Mouse (Mus musculus) heart, adult 8-10 months (tissue): Measurements from ENCODE around the gene Upb1. TPM values are rescaled to one million over a fixed set of nuclear protein-coding genes. Genes with fewer than 3 reads are reported as not detected.

ENCODE experiments used
- DNase-seq: peaks from one replicate; pipeline ENCODE4 v3.0.0; 2022; ENCODE audit warnings: low spot score
- total RNA-seq, 4 experiments: library from RNA; stranded (reverse); gene quantifications; 2 replicates each; pipeline ENCODE4 v1.2.4; 2022

Upb1 gene
- total RNA-seq, 4 experiments from 2014 or later: 0.53 to 1.0 (median 0.63) TPM

DNA sequence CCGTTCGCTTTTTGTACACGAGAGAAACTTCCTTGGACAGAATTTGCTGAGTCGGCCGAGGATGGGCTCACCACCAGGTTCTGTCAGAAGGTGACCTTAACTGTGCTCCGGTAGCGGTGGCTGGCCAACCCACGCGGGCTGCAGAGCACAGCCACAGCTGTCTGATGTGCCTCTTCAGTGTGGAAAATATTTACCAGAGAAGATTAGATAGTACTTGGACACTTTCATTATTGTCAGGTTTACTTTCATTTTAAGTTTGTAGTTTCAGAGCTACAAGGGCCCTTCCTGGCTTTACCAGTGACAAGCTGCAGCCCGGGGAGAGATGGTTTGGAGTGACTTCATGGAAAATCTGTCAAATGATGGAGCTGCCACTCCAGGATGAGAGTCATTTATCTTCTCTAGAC lies 23.6 kb downstream of the Upb1 start:
- DNase-seq: no peak

DNA sequence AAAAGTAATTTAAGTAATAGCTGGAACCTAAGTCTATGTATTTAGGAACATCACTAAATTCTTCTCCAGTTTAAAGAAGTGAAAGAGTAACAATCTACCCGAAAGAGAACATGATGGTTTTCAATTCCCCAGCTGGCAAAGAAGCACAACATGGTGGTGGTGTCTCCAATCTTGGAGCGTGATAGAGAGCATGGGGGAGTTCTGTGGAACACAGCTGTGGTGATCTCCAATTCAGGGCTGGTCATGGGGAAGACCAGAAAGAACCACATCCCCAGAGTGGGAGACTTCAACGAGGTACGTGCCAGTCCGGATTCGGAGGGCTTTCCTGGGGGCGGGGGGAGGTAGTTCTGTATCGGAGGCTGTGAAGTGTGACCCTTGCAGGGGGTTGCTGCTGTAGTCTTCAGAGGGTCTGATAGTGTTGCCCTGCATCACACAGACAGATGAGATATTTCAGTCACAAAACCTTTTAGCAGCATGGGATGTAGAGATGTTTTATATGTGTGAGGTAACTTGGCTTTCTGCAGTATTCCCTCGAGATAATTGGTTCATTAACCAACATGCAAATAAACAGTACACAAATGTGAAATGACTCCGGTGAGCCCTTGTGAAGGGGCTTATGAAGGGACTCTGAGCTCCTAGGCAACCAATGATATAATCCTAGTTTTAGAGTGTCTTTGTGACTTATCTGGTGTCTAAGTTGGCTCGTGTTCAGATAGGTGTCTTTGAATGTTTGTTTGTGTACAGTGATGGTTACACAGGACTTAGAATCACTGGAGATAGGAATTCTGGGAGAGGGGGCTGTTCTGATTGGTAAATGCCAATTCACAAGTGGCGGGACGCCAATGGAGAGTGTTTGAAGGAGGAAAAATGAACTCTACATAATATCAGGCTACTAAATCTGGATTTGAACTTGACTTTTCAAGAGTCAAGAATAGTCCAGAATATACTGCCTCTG lies 27.4 kb downstream of the Upb1 start:
- DNase-seq: no peak

DNA sequence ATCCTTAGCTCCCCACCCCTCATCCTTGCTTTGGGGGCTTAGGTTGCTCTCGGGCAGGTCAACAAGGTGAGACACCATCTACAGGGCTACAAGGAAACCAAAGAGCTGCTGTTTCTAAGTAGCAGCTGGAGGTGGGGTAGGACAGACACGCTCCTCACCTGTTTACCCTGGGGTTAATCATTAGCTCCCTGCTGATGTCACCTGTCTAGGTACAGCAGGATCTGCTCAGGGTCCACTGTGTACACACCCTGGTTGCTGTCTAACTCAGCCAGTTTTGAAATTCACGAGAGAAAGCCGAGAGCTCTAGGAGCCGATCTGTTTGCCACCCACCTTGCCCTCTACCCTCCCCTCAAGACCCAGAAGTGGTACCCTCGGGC lies 28.1 kb downstream of the Upb1 start:
- DNase-seq: no peak

DNA sequence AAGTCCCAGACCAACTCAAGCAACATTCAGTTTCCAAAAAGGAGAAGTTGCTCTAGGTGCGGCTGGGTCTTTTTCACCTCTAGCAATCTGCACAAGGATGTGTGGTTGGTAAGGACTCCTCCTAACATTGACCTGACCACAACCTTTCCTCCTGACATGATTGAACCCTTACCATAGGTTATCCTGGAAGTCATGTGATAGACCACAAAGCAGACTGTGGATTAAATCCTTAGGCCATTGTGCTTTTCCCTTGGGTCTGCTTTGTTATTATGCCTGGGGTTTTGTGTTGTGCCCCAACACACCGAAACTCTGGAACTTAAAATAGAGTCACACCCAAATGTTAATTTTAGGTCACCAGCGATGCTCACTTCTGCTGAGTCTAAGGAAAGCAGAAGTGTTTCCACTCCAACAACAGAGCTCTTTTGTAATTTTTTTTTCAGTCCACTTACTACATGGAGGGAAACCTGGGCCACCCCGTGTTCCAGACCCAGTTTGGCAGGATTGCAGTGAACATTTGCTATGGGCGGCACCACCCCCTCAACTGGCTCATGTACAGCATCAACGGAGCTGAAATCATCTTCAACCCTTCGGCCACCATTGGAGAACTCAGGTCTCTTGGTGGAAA lies 28.7 kb downstream of the Upb1 start:
- DNase-seq: no peak

DNA sequence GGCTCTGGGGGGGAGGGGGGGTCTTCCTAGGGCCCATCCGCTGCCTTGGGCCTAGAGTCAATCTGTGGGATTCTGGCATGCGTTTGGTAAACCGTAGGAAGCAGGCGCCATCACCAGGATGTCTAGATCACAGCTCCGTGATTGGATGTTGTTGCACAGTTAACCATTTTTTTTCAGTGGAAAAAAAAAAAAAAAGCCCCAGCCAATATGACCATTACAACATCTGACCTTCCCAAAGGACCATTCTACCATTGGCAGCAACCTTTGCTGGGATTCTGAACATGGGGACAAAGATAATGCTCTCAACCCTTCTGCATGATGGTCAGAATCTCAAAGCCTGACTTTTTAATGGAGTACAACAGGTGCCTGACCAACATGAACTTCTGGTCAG lies 29.2 kb downstream of the Upb1 start:
- DNase-seq: no peak

DNA sequence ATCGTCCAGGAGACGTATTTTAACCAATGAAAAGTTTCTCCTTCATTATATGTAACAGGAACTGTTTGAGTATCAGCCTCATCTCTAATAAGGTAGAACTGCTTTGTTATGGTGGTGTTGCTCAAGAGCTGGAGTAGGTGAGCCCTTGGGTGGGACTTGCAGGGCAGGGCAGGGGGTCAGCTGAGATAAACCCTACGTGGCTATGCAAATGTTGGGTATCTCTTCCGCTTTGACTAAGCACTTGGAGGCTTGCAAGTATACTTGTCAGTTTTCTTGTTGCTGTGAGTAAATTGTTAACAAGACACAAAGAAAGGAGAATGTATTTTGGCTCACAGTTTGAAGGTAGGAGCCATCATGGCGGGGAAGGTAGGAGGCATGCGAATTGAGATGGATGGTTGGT lies 29.7 kb downstream of the Upb1 start:
- DNase-seq: no peak

DNA sequence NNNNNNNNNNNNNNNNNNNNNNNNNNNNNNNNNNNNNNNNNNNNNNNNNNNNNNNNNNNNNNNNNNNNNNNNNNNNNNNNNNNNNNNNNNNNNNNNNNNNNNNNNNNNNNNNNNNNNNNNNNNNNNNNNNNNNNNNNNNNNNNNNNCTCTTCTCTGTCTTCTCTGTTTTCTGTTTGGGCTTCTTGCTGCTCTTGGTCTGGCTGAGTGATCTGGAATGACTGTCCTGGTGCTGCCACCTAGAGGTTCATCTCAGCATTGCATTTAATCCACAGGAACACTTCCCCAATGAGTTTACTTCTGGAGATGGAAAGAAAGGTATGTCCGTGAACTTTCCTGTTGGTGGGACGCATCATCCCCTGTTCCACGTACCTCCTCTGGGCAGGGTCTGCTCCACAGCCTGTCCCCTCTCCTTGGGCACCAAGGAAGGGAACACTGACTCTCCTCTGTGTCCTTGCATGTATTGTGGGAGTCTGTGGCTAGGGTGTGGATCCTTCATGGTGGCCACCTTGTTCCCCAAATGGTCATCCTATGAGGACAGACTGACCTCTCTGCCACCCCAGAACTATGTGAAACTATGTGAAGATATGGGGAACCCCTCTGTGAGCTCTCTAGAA lies 35.8 kb downstream of the Upb1 start:
- peak; percentile 90 for DNase-seq

DNA sequence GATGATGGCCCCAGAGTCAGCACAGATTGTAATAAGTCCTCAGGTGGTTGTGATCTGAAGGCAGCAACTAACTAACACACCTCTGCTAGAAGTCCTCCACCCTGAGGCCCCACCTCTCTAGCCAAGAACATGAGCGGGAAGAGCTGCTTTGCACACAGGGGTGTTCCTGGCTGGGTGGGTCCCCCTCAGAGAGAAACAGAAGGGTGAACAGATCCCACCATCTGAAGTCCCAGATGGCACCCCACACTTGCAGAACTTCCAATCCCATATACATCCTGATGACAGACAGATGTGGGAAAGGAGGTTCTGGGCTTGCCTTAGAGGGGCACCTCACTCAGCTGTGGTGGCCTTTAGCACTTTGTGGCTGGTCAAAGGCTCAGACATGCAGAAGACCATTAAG lies 36.4 kb downstream of the Upb1 start:
- DNase-seq: no peak

DNA sequence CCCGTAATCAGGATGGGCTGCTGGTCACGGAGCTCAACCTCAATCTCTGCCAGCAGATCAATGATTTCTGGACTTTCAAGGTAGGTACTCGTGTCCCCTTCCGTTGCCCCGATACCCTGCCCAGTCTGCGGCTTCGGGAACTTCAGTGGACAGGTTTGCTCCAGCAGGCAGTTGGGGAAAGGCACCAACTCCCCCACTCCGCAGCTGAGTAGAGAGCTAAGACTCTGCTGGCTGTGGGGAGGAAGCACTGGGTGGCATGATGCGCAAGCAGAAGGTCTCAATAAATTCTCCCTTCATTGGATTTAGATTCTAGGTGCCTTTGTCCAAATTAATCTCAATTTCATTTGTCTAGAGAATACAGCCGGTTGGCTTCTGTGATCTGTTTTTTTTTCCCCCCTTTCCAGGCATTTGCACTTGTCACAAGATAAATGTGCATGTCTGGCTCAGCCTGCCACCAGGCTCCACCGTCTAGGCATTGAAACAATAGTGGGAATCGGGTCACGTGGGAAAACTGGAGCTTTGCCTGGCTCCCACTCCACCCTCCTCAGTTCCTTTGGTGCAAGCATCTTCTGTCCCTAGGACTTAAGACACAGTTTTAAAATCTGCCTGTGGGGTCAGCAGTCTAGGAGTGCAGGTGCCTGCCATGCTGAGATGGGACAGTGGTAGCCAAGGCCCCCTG lies 37.4 kb downstream of the Upb1 start:
- DNase-seq: peak; percentile 63

DNA sequence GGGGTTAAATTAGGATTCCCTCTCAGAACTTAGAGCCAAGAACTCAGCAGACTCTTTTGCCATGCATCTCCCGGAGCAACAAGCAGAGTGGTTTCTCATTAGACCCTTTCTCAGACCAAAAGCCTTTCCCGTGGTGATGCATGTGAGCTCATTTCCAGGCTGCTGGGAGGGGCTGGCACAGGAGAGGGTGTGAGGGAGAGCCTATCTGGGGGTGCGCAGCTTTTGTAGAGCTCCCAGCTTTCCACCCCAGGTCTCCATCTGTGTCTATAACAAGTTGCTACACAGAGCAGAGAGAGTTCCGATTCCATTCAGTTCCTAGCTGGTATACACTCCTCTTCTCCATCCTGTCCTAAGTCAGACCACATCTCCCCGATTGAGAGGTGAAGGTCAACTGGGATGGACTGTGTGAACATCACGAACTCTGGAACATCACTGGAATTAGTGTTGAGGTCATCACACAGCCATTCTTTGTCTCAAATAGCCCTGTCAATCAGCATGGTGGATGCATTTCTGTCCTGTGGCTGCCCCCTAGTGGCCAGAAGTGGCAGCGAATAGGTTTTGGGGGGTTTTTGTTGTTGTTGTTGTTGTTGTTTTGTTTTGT lies 38.4 kb downstream of the Upb1 start:
- peak; percentile 61 for DNase-seq

DNA sequence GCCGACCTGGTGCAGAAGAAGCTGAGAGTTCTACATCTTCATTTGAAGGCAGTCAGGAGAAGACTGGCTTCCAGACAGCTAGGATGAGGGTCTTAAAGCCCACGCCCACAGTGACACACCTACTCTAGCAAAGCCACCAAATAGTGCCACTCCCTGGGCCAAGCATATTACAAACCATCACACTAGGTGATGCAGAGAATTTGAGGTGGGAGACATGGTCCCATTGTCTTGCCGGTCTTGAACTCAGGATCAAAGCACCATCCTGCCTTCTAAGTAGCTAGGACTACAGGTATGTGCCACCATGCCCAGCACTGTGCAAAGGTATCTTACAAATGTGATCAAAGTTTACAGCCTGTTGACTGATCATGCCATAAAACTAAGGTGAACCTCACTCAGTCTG lies 39.8 kb downstream of the Upb1 start:
- DNase-seq: no peak

DNA sequence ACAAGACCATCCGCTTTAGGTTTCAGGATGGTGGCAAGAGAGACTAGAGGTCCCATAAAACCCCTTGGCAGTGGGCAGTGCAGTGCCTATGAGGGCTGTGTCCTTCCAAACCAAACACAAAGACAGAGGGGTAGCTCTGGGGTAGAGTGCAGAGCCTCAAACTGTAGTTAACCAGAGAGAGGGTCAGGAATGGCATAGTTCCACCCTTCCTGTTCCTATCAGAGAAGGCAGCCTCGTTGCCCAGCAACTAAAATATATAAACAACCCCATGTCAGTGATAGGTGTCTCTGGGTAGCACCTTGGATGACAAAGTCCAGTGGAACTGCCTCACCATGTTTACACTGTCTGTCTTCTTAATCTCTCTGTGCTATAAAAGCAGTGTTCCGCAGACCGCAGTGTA lies 40.9 kb downstream of the Upb1 start:
- DNase-seq: no peak

DNA sequence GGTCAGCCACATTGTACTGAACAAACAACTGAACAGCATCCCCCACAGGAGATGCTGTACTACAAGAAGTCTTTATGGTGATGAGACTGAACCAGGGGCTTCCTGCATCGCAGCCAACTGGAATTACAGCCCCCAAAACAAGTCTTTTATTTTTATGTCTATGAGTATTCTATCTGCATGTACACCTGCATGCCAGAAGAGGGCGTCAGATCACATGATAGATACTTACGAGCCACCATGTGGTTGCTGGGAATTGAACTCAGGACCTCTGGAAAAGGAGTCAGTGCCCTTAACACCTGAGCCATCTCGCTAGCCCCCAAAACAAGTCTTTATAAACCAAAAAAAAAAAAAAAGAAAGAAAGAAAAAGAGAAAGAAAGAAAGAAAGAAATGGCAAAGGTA lies 42.1 kb downstream of the Upb1 start:
- DNase-seq: no peak

DNA sequence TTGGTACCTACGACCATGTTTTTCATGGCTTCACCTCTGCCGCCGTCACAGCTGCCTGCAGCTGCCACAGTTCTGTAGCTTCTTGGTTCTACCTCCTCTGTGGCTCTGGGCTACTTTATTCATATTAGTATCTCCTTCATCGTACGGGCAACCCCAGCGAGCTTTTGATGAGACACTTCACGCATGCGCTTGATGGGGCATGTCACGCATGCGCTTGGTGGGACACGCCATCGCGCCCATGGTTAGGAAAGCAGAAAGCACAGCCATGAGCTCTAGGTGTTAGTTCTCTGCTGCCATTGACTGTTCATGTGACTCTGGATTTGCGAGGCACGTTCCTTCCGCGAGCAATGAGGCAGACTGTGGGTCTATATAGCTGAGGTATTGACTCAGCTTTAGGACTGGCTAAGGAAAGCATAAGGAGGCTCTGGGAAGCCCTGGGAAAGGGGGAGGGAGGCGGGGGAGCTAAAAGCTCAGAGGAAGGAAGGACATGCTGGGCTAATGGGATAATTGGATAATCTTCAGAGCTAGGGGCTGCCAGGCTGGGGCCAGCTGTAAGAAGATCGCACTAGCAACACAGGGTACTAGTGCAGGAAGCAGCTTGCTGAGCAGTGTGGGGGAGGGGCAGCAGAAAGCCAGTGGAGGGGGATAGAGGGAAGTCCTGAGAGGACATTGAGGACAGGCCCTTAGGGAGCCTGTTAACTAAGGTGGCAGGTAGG lies 43.4 kb downstream of the Upb1 start:
- DNase-seq: no peak

DNA sequence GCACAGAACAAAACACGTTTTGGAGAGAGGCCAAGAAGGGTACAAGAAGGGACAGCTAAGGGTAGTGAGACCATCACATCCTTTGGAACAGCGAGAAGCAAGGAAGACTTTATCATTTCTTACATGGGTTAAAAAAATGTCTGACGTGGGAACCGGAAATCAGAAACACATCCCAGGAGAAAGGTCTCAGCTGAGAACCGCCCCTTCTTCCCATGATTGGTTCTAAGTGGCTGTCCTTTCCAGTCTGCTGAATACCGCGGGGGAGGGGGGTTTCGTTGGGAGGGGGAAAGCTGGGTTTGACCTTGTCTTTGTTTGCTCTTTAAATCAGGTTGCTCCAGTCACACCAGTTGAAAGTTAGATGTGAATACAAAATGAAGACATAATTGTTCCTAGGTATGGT lies 44.1 kb downstream of the Upb1 start:
- no peak for DNase-seq

DNA sequence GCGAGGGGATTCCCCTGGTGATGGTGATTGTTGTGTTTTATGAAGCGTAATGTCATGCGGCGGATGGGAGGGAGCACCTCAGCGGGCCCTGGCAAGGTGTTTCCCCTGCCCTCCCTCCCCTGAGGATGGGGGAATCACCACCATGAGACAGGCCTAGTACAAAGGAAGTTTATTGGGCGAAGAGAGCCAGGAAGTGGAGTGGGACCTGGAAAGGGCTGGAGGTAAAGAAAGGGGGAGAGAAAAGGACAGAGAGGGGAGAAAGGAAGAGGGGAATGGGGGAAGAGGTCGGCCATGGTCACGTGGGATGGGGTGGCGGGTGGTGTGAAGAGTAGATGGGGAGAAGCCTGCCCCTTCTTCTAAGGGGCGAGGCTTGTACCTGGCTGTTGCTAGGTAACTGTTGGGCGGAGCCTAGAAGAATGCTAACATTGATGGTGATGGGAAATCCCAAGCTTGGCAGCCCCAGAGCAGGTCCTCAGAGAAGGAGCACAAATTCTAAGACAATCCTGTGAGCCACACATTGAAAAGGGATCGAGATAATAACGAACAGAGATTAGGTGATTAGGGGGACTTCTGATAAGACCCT lies 45.7 kb downstream of the Upb1 start:
- DNase-seq: no peak

DNA sequence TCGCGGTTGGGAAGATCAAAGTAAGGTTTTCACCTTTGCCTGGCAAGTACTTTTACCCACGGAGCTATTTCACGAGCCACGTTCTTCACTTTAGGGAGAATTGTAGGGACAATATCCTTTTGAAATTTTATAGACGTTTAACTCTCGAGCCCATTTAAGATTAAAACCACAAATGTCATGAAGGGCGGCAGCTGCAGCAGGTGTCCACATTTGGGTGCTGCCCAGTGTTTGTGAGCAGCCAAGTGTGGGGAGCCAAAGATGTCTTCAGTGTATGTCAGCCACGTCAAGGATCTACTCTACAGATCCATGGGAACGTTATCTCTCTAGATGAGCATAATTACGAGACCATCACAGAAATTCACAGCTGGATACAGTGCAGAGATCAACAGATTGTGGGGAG lies 46.6 kb downstream of the Upb1 start:
- no peak for DNase-seq

DNA sequence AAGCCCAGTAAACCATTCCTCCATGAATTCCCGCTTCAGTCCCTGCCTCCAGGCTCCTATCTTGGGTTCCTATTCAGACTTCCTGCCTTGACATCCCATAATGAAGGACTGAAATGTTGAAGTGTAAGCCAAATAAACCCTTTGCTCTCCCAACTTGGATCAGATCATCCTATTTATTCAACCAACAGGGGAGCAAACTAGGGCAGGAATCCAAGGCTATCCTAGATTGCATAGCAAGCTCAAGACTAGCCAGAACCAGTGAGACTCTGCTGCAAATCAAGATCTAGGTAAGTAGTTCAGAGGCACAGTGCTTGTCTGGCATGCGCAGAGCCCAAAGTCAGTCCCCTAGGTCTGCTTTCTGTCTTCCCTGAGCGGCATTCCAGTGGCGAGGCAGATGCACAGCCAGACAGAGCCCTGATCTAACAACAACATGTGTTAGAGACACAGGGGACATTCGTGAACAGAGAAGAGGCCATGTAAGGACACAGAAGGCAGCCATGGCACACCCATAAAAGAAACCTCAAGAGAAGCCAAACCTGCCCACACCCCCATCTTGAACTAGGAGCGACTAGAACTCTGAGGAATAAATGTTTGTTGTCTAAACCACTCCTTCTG lies 48.0 kb downstream of the Upb1 start:
- DNase-seq: no peak

DNA sequence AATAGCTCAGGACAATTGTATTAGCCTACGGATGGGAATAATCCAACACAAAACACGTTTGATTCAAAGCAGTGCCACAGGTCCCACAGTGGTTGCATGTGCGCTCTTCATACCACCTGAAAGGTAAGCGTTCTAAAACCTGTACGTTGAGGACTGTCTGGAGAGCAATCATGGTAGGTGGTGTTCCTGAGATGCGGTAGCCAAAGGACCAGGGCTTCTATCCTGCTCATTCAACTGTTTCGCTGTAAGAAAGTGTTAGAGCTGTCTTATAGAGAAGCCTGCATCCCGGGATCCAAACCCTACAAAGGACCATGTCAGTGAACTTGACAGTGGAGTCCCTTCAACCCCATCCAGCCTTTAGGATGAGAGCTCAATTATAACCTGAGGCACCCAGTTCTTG lies 49.4 kb downstream of the Upb1 start:
- no peak for DNase-seq

DNA sequence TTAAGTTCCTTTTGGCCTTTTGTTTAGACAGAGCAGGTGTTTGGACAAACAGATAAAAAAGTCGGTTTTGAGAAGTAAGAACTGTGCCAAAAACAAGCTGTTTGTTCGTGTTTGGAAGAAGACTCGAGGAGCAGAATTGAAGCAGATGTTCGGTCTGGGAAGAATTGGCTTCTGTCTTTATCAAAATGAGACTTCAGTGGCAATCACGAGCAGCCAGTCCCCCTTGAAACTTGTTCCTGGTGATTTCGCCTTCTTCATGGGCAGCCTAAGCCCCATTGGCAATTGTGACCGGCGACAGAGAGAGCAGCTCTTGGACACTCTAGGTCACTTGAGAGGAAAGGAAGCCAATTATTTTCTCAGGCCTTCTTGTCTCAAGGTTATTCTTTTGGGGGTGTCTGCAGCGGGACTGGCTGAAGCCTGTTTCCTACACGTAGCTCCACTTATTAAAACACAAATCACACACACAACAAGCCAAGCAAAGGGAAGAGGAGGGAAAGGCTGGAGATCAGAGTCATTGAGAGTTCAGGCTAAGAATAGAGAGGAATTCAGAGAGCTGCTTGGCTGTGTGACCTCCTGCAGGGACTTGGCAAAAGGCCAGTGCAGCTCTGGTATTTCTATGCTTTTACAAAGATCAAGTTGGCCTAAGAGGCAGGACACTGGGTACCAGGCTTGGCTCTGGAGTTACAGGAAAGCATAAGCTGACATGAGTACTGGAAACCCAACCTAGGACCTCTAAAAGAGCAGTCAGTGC lies 50.3 kb downstream of the Upb1 start:
- peak; percentile 69 for DNase-seq
